Mouse (Mus musculus): Measurements from ENCODE around the gene Cgnl1.
"Not testable (repeated sequence)": the region's sequence is repeated elsewhere in the genome, so short reads cannot be mapped to it uniquely, and the experiment has no call there.

Cgnl1 gene

DNA sequence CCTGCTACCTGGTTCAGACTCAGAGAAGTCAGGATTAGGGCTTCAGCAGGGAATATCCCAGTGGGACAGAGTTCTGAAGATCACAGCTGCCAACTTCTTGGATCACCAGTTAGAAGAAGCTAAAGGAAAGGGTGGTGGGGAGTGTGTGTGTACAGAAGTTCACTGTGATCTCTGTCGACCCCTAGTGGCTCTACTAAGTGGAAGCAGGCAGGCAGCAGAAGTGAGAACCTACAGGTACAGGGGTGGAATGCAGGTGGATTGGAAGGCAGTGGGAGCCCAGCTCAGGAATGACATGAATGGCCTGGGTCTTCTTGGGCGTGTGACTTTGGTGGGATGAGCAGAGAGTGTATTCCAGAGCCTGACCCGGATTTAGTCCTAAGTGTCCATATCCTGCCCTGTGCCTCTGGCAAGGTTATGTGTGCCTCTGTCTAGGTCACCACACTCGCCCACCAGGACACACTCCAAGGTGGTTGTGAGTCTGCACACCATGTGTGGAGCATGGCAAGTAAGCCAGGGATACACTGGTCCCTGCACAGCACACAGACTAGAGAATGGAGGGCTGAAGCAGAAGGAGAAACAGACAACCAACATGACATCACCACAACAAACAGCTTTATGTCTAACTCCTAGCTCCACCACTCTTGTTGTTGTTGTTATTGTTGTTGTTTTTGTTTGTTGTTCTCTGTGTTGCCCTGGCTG is 147.4 kb downstream of the Cgnl1 start:
- peak; percentile 53 for DNase-seq (ENCODE audit: extremely low spot score)

DNA sequence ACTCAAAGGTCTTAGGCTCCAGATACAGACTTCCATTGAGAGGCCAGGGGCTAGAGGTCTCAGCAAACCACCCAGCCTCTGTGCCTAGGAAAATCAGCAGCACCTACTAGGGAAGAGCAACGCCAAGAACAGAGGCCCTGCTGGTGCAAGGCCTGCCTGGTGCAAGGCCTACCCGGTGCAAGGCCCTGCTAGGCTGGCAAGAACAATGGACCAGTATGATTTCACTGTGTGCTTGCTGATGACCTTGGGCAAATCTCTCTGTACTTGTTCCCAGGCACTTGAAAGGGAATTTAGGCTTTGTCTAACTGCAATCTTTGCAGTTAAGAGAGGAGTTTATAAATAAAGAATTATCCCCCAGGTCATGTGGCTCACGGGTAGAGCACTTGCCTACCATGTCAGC is 148.8 kb downstream of the Cgnl1 start:
- no peak for DNase-seq (ENCODE audit: extremely low spot score)

DNA sequence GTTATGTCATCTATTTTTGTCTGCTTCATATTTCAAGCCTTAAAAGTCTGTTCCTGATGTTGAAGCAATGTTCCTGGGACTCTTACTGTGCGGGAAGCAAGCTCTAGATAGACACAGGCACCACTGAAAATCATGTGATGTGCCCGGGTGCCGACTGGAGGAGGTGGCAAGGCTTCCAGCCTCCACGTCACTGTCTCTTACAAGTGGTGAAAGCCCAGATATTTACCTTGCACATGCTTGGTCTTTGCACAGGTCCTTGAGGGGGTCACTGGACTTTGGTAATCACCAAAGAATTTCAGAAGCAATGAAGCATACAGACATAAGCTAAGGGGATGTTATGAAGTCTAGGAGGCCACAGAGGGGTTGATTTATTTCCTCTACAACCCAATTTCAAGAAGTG is 149.4 kb downstream of the Cgnl1 start:
- DNase-seq (ENCODE audit: extremely low spot score), result no peak

DNA sequence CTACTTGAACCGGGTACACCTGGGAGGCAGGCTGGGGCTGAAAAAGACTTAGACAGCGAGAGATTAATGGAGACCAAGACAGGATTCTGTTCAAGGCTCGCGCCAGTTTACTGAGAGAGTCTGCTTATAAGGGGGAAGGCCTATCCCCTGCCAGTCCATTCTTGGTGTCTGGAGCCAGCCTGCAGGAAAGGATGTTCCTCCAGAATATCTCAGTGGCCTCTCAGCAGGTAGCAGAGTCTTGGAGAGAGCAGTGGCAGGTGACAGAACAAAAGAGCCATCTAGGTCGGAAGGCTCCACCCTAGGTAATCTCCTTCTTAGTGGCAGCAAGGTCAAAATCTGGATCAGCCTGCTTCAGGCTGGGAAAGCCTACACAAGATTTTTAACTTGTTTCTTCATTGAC is 151.3 kb downstream of the Cgnl1 start:
- DNase-seq (ENCODE audit: extremely low spot score), result not testable (repeated sequence)

DNA sequence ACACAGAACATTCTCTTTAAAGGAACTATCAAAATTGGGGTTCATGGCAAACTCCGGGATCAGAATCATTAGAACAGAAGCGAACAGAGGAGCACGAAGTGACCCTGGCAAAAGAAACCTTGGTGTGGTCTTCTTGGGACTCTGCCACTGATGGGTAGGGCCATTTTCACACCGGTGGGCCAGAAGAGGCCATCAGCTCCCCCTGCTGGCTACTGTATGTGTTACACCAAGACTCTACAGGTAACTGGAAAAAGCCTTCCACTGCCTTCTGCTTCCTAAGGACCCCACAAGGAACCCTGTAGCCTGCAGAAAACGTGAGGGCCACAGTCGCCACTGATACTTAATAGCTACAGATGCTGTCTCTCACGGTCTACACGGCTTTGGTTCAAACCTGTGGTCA is 154.0 kb downstream of the Cgnl1 start:
- DNase-seq (ENCODE audit: extremely low spot score), result no peak

DNA sequence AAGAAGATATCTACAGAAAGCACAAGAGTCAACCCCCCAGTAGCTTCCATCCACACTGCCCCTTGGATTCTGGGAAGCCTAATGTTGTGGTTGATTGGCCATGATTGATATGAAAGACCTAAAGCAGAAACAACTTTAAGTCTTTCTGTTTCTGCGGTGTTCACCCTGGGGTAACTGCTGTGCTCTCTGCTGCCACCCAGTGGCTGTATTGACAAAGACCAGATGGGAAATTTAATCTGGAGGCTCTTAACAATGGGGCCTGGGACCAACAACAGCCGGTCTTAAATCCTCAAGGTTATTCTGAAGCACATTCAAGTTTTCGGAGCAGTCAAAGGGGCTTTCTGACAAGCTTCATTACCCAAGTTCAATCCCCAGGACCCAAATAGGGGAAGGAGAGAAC is 155.2 kb downstream of the Cgnl1 start:
- peak; percentile 71 for DNase-seq (ENCODE audit: extremely low spot score)

DNA sequence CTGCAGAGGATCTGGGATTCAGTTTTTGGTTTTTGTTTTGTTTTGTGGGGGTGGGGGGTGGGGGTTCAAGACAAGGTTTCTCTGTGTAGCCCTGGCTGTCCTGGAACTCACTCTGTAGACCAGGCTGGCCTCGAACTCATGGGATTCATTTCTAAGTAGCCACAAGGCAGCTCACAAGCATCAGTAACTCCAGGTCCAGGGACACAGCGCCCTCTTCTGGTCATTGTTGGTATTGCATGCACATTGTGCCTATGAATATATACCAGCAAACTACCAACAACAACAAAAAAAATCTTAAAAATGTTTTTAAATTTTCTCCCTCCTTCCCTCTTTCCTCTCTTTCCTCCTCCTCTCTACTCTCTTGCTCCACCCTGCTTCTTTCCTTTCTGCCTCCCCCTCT is 156.8 kb downstream of the Cgnl1 start:
- DNase-seq (ENCODE audit: extremely low spot score), result peak; percentile 58

DNA sequence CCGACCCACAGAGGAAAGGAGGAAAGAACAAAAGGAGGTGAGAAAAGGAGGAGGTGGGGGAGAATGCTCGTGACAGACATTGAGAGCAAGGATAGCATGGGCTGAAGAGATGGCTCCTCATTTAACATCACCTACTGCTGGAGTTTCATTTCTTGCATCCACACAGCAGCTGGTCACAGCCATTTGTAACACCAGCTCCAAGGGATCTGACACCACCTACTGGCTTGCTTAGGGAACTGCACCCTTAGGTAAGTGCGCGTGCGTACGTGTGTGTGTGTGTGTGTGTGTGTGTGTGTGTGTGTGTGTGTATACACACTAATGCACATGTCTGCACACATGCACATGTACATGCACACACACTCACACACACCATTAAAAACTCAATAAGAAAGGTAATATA is 158.4 kb downstream of the Cgnl1 start:
- DNase-seq (ENCODE audit: extremely low spot score), result peak; percentile 40

DNA sequence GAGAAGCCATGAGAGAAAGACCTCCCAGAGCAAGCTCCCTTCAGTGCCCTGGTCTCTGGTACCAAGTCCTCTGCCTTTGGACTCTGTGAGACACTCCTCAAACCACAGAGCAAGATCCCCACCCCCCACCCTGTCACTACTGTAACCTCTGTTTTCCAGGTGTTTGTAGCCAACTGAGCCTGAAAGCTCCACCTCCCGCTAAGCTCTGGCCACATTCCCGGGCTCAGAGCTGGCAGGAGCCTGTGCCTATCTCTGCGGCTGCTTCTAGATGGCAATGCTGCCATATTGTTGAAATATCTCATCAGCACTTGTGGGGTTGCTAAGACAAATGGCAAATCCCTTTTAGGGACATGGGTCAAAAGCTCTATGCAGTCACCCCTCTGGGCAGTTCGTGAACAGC is 159.5 kb downstream of the Cgnl1 start:
- DNase-seq (ENCODE audit: extremely low spot score), result no peak

DNA sequence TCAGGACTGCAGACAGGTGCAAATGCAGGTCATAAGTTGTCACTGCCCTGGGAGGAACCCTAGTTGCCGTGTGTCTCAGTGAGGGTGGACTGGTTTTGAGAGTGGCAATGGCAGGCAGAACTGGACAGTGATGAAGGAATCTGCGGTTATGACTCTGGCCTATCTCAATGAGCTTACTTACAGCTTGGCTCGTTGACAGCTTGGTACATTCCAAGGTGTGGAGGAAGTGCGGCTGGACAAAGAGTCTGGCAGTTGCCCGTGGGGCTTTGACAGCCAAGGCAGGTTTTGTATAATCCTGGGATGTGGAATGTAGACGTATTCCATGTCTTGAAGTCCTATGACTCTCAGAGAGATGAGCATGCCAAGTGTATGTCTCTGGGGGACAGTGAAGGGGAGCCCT is 162.4 kb downstream of the Cgnl1 start:
- DNase-seq (ENCODE audit: extremely low spot score), result no peak

DNA sequence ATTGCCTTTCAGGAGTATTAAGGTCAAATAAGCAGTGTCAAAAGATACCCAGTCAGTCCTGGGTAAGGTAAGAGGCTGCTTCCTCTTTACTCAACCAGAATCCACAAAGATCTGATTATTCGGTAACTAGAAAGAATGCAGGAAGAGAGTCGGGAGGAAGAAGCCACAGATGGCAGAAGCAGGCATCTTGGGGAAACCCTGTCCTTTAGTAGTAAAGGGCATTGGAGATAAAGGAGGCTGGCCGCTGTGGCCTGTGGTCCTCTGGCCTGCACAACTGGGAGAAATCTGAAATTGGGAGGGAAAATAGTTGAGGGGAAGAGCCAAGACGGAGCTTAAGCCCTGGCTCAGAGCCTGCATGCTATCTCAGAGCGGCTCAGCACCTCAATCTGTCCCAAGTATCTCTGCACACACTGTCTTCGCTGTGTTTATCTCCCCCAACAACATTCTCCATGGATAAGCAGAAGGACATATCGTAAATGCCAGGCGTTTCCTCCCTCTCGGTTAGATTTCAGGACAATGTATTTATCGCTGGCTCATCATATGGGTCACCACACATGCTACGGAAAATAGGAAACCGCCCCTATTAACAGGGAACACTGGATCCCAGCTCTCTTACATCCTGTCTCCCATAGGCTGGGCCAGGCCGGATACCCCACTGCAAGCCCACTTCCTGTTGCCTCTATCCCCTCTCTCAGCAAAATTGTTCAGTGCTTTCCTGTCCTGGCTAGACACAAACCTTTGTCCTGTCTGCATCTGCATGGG is 164.9 kb downstream of the Cgnl1 start:
- no peak for DNase-seq (ENCODE audit: extremely low spot score)

DNA sequence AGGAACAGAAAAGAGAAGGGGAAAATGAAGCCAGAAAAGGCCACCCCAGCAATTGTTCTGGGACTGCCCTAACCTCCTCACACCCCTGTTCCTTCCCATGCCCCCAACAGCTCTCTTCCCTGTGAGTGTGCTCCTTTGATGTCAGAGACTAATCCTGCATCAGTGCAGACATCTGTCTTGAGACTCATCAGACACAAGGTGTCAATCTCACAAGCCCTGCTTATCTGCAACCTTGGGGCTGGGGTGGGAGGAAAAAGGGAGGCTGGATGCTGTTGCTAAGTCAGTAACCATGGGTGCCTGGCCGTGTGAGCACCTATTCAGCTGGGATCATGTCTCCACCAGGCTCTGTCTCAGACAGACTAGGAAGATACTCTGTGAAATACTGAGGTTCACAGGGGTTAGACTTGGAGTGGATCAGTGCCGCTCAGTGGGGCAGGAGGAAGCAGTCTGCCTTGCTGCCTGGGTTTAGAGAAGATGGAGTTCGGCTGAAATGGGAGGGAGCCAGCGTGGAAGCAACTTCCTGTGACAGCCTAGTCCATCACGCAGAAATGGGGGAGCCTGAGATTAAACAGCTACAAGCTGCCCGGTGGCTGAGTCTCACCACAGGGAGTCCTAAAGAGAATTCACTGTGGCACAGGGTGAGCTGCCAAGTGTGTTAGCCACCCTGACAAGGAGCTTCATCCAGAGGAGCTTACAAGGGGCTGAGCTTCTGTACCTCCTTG is 166.3 kb downstream of the Cgnl1 start:
- DNase-seq (ENCODE audit: extremely low spot score), result no peak

DNA sequence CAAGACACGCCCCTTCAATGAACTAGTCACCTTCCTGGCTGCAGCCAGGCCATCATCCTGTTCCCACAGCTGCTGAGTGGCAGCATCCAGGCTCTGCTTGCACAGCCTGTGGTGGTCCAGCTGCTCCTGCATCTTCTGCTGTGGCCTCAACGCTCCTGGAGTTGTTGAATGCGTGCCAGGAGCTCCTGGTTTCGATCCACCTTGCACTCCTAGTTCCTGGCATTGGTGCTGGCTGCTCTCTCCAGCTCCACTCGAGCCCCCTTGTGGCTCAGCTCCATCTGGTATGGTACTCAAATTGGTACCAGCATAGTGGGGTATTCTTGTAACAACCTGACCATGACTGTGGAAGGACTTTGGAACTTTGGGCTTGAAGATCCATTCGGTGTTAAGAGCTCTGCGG is 171.5 kb downstream of the Cgnl1 start:
- DNase-seq (ENCODE audit: extremely low spot score), result no peak

DNA sequence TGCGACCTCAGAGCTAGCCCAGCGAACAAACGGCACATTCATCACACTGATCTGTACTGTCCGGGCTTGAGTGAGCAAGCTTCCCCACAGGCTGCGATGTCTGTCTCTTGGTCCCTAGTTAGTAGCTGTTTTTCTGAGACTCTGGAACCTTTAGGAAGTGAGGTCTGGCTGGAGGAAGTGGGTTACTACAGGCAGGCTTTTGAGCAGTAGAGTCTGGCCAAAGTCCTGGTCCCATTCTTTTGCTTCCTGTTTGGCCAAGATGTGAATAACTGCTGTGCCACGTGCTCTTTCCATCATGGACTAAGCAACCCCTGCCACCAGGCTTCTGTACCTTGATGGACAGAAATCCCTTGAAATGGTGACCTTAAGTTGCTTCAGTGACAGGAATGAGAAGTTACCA is 174.5 kb downstream of the Cgnl1 start:
- no peak for DNase-seq (ENCODE audit: extremely low spot score)

DNA sequence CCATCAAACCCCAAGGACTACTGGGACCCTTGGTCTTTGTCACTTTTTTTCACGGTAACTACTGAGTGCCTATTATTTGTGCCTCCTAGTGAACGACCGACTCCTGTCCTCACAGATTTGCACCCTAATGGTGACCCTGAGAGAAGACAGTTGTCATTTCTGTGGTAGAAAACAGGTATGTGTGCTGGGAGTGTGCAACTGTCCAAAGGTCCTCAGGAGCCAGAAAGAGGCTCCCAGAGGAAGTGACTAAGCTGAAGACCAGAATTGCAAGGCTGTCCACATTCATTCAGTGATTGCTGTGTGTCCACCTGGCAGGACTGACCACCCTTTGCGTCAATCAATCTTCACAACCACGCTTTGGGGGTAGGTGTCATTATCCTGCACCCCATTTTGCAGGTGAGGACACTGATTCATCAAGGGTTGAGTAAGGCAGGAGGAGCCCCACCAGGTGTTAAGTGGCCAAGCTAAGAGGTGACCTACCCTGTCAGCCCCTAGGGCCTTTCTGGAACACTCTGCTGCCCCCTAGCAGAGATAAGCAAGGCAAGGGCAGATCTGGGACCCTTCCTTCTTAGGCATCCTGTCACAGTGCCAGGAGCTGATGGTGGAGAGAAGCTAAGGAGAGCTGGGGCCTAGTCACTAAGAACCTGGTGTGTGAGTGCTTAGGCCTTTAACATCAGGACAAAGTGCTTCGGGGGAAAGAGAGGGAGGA is 178.7 kb downstream of the Cgnl1 start:
- no peak for DNase-seq (ENCODE audit: extremely low spot score)

DNA sequence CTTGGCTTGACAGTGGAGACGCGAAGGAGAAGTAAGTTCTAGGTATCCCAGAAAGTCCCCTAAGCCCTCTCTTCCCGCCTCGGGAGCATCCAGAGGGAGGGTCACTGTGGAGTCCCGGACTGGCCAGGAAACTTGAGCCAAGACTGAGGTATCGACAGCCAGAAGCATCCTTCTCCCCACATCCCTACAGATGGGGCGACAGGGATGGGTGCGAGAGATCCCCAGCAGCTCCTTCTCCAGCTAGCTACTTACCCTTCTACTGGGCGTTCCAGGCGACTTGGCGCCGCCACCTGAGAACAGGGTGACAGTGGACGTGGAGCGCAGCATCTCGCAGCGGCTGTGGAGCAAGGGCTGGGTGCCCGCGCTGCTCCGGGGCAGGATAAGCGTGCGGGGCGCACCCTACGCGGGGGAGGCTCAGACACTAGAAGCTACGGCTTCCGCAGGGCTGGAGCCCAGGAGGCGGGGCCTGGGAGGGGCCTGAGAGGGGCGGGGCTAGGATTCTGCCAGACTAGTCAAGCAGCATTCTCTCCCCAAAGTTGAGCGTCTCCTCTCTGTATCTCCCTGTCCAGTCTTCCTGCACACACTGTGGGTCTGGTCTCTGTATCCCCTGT is 179.4 kb downstream of the Cgnl1 start, which contains the start of gene Myzap:
Myzap (minus strand) TSS at position 423 of the 611 bp plus-strand sequence.
- peak; percentile 88 for DNase-seq (ENCODE audit: extremely low spot score)

DNA sequence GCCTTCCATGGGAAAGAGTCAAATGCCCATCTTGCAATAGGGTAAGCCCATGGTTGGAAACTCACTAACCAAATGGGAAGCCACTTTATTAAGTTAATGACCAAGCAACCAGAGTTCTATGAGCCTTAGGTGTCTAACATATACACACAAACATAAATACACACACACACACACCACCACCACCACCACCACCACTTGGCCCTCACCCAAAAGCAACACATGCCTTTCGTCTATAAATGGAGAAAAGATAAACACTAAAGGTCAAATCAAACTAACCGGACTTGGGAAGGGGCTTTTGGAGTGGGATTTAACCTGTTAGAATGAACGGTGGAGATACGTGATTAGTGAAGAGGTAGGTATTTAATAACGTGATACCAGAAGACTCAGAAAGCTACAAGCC is 180.3 kb downstream of the Cgnl1 start:
- DNase-seq (ENCODE audit: extremely low spot score), result no peak

DNA sequence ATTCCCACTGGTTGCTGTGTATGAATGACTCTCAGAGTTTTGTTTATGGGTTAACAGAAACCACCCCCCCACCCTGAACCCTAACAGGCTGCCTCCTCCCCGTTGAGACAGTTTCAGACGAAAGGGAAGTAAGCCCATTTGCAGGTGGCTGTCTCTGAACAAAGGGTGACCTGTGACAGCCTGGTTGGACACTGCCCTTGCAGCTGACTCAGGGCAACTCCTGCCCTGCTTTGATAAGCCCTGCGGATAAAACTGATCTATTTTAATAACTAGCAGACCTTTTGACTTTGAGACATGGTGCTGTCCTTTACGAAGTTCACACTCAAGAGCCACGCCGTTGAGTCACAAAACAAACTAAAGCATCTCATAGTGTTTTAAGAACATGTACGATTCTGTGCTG is 181.6 kb downstream of the Cgnl1 start:
- no peak for DNase-seq (ENCODE audit: extremely low spot score)

DNA sequence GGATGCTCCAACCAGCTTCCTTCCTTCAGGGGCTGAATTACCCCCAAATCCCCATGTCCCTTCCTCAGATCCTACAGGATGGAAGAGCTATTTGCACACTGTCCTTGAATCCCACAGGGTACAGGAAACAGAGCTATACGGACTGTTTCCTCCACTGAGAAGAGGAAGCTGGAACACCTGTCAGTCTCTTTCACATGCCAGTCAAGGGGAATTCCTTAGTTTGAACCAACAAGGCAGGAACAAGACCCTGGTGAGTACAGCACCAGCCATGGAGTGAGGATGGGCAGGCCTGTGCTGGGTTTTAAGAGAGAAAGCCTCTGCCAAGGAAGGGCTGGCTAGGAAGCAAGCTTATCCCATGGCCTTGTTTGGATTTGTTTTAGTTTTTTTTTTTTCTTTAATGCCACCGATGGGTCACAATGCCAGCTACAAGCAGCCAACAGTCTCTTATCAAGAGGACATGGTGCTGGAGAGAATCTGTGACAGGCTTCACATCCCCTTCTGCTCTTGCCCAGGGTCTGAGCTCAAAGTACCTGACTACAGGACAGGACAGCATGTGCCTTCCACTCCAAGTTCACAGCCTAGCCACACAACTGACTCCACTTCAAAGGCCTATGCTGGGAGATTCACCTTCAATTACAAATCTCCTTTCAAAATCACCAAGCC is 182.3 kb downstream of the Cgnl1 start:
- DNase-seq (ENCODE audit: extremely low spot score), result no peak

DNA sequence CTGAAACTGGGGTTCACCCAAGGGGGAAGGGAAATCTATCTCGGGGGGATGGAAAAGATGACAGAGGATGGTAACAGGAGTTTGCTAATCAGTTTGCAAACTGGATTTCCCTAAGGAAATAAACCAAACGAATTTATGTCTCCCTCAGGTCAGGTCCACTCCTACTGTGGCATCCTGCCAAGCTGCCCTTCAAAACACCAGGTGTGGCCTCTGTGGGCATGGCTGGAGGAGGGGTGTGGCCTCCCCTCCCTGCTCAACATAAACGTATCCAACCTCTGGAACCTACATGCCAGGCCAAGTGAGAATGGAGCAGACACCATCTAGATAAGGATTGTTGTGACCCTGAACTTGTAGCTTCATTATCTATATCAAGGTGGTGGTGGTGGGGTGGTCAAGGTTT is 185.0 kb downstream of the Cgnl1 start:
- no peak for DNase-seq (ENCODE audit: extremely low spot score)

DNA sequence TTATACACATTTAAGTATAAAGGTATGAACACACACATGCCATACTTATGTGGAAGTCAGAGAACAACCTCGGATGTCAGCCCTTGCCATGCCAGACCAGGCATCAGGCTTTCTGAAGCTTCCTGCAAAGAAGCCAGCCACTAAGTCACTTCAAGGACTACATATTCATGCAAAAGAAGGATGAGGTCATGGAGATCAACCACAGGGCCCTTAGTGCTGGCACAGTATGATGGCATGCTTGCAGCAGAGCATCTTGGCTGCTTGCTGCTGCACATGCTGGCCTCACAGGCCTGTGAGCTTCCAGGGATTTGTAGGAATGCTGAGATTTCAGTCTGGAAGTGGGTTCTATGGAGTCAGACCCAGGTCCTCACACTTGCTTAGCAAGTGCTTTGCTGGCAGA is 188.6 kb downstream of the Cgnl1 start:
- DNase-seq (ENCODE audit: extremely low spot score), result no peak
